9 mouse cellular contexts compared by ENCODE assay signal in the genomic region with DNA sequence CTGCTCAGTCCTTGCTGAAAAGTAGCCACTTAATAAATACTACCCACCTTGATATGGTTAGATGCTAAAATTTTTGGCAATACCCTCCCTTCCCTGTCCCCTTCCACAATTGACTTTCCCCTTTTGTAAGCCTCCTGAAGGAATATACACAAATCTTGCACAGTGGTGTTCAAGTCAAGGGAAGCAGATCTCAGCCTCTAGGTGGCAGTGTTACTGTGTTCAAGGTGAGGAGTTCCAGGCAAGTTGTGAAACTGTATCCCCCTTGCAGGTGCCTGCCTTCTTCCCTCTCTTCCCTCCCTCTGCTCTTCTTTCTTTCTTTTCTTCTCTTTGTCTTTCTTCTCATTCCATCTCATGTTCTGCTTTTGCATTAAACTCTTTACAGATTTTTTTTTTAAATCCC.
DNase-seq lines count a peak whose midpoint lies in the region; ATAC-seq and TF ChIP-seq lines count a peak whose summit lies in the region.
"Had no signal": no experiment of that assay in that cellular context is flagged by ENCODE, and none has a peak within 500 bp of the region (broad histone marks: within the 10 kb centered on the region; RNA-seq: fewer than 3 reads in every experiment).

No protein-coding gene starts in this region.

- no peak overlapping the region for H3K4me2 ChIP-seq in forebrain, postnatal 0 days (ENCODE audit: low read depth)

- no peaks in the 10 kb centered on the region for H3K27me3 ChIP-seq in forebrain, postnatal 0 days (ENCODE audit: insufficient read depth, low read length)

- peak; percentile 6 for DNase-seq in urinary bladder, postnatal 25 days (ENCODE audit: low spot score)
- no peak for DNase-seq in urinary bladder, adult 2 months (ENCODE audit: low spot score)
- DNase-seq in cerebellum, adult 8-10 months = peak; percentile 53
- peak; percentile 91 for DNase-seq in forebrain, postnatal 0 days
- DNase-seq in kidney, postnatal 36 days = peak; percentile 37 to 77
- no peak for DNase-seq in lung, adult 2 months
- peak; percentile 77 for DNase-seq in right cerebral cortex, adult 18-20 months
- no peak for DNase-seq in B cell, adult 2 months

- H3K9me3 ChIP-seq in forebrain, postnatal 0 days (ENCODE audit: low read length) = no peaks in the 10 kb centered on the region

- no peak overlapping the region for H3K9ac ChIP-seq in forebrain, postnatal 0 days

- H3K36me3 ChIP-seq in forebrain, postnatal 0 days (ENCODE audit: insufficient read depth) = no peaks in the 10 kb centered on the region

- H3K4me3 ChIP-seq in forebrain, postnatal 0 days (ENCODE audit: low read depth, low read length) = no peak overlapping the region
- H3K4me3 ChIP-seq in lung, adult 2 months (replicated peaks; ENCODE audit: extremely low read depth, low read depth, low read length) = no peak overlapping the region
- H3K4me3 ChIP-seq: erythroblast, embryonic 14.5 days had no signal

- ATAC-seq in forebrain, postnatal 0 days = peak; percentile 89

- TF ChIP-seq CTCF in forebrain, postnatal 0 days (IDR thresholded peaks at IDR 0.05; ENCODE audit: low read depth) = peak; percentile 91
- TF ChIP-seq CTCF in lung, adult 2 months (IDR thresholded peaks at IDR 0.05; ENCODE audit: insufficient read depth, low read length) = peak; percentile 48

- H3K27ac ChIP-seq in forebrain, postnatal 0 days (ENCODE audit: low read depth, low read length) = no peak overlapping the region

- H3K4me1 ChIP-seq in forebrain, postnatal 0 days (ENCODE audit: insufficient read depth) = peaks cover 6% of the 10 kb centered on the region; the same call in 1 of the 2 replicates
- H3K4me1 ChIP-seq in lung, adult 2 months (ENCODE audit: control insufficient read depth, insufficient read depth, low read length) = no peaks in the 10 kb centered on the region

- TF ChIP-seq POLR2A in lung, adult 2 months (IDR thresholded peaks at IDR 0.05; ENCODE audit: borderline replicate concordance, extremely low read depth, low read depth, low read length) = no peak

Comparison
In these comparisons a context has a peak if more than half of its experiments do, and no peak if none do; other contexts are left out.
1. DNase-seq: peak in urinary bladder, postnatal 25 days (single experiment), cerebellum, adult 8-10 months (single experiment), forebrain, postnatal 0 days (single experiment), kidney, postnatal 36 days (2 of 2) and right cerebral cortex, adult 18-20 months (single experiment); none in urinary bladder, adult 2 months (single experiment), lung, adult 2 months (single experiment) and B cell, adult 2 months (0 of 2).